ENCODE assay signal across 22 mouse cellular contexts in the genomic region with DNA sequence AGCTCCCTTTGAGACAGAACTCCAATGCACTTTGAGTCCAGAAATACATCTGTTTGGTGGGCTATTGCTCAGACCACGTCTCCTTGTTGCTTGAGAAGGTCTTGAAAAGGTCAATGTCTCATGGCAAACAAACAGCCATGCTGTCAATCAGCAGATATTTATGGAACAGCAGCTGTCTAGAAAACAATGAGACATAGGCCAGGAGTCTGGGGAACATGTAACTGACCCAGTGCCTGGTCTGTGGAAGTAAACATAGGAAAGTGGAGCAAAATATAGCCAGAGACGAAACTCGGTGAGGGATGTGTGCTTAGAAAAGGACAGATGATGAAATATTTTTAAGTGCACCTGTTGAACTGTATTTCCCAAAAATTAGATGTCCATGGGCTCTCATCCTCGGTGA.
DNase-seq lines count a peak whose midpoint lies in the region; ATAC-seq and TF ChIP-seq lines count a peak whose summit lies in the region.
"Had no signal": no experiment of that assay in that cellular context is flagged by ENCODE, and none has a peak within 500 bp of the region (broad histone marks: within the 10 kb centered on the region; RNA-seq: fewer than 3 reads in every experiment).

No protein-coding gene starts in this region.

- peak; percentile 11 for DNase-seq in embryo, embryonic 10 days (ENCODE audit: low spot score)
- DNase-seq in embryo, embryonic 9.5 days (ENCODE audit: extremely low spot score), result no peak
- DNase-seq in heart, postnatal 0 days (ENCODE audit: low spot score), result no peak
- no peak for DNase-seq in heart, embryonic 10.5 days (ENCODE audit: low spot score)
- DNase-seq in limb, embryonic 10.5 days (ENCODE audit: low spot score), result no peak
- DNase-seq in limb, embryonic 14.5 days (ENCODE audit: low spot score), result no peak
- DNase-seq in kidney, adult 9 months, result no peak
- DNase-seq: adrenal gland, adult 2 months; adrenal gland, adult 8-10 months; adrenal gland, postnatal 10 days; adrenal gland, postnatal 14 days; adrenal gland, postnatal 25 days; adrenal gland, postnatal 36 days; B cell, adult 2 months; cerebellum, adult 11 months; cerebellum, adult 11-12 months had no signal

- TF ChIP-seq EP300 in heart, postnatal 0 days (IDR thresholded peaks at IDR 0.05; ENCODE audit: low read depth), result no peak

- 47% methylated on average over 4 of the region's 4 CpGs for WGBS in heart, postnatal 0 days
- WGBS in heart, embryonic 10.5 days, result 58% methylated on average over 4 of the region's 4 CpGs
- 74% methylated on average over 4 of the region's 4 CpGs for WGBS in limb, embryonic 13.5 days
- WGBS in limb, embryonic 10.5 days, result 90% methylated on average over 4 of the region's 4 CpGs
- 80% methylated on average over 4 of the region's 4 CpGs for WGBS in limb, embryonic 14.5 days

- no peak overlapping the region for H3K27ac ChIP-seq in heart, postnatal 0 days (ENCODE audit: low read depth)
- no peak overlapping the region for H3K27ac ChIP-seq in heart, embryonic 10.5 days
- no peak overlapping the region for H3K27ac ChIP-seq in limb, embryonic 13.5 days
- no peak overlapping the region for H3K27ac ChIP-seq in limb, embryonic 10.5 days
- H3K27ac ChIP-seq in limb, embryonic 14.5 days (replicated peaks; ENCODE audit: low read depth, low read length), result no peak overlapping the region

- no peaks in the 10 kb centered on the region for H3K4me1 ChIP-seq in heart, postnatal 0 days (ENCODE audit: control insufficient read depth, insufficient read depth)
- H3K4me1 ChIP-seq in heart, embryonic 10.5 days, result no peaks in the 10 kb centered on the region
- peaks cover 10% of the 10 kb centered on the region; the same call in 1 of the 2 replicates for H3K4me1 ChIP-seq in limb, embryonic 13.5 days
- H3K4me1 ChIP-seq in limb, embryonic 10.5 days, result no peaks in the 10 kb centered on the region
- H3K4me1 ChIP-seq in limb, embryonic 14.5 days (ENCODE audit: control insufficient read depth, insufficient read depth, low read length), result no peaks in the 10 kb centered on the region

- ATAC-seq in heart, postnatal 0 days (ENCODE audit: insufficient read depth, low read depth), result peak; percentile 62; the same call in 1 of the 2 replicates
- peak; percentile 44; the same call in 1 of the 2 replicates for ATAC-seq in limb, embryonic 13.5 days (ENCODE audit: low FRiP score, low read depth)
- ATAC-seq in limb, embryonic 14.5 days (ENCODE audit: low FRiP score, low read depth), result peak; percentile 71; the same call in 1 of the 2 replicates
- ATAC-seq: activated CD4-positive, CD25-positive, alpha-beta regulatory T cell, adult 4 months; CD4-positive, CD25-positive, alpha-beta regulatory T cell, adult 4 months; Patski had no signal

- H3K9me3 ChIP-seq in heart, postnatal 0 days (replicated peaks; ENCODE audit: control insufficient read depth, low read length), result no peaks in the 10 kb centered on the region
- no peaks in the 10 kb centered on the region for H3K9me3 ChIP-seq in heart, embryonic 10.5 days
- no peaks in the 10 kb centered on the region for H3K9me3 ChIP-seq in limb, embryonic 13.5 days
- H3K9me3 ChIP-seq in limb, embryonic 10.5 days (replicated peaks), result no peaks in the 10 kb centered on the region
- H3K9me3 ChIP-seq in limb, embryonic 14.5 days (ENCODE audit: control insufficient read depth, low read length), result no peaks in the 10 kb centered on the region

- no peaks in the 10 kb centered on the region for H3K27me3 ChIP-seq in heart, postnatal 0 days (ENCODE audit: control insufficient read depth, insufficient read depth, low read length)
- H3K27me3 ChIP-seq in heart, embryonic 10.5 days (ENCODE audit: insufficient read depth, poor library complexity, severe bottlenecking), result no peaks in the 10 kb centered on the region
- no peaks in the 10 kb centered on the region for H3K27me3 ChIP-seq in limb, embryonic 13.5 days
- H3K27me3 ChIP-seq in limb, embryonic 10.5 days (ENCODE audit: low read depth, poor library complexity, severe bottlenecking), result no peaks in the 10 kb centered on the region
- H3K27me3 ChIP-seq in limb, embryonic 14.5 days (ENCODE audit: control insufficient read depth, insufficient read depth, low read length), result no peaks in the 10 kb centered on the region
- H3K27me3 ChIP-seq: CH12.LX had no signal

- H3K9ac ChIP-seq in heart, postnatal 0 days (replicated peaks; ENCODE audit: low read depth, low read length), result no peak overlapping the region
- no peak overlapping the region for H3K9ac ChIP-seq in limb, embryonic 13.5 days
- no peak overlapping the region for H3K9ac ChIP-seq in limb, embryonic 14.5 days (ENCODE audit: low read depth, low read length, severe bottlenecking)

- H3K4me2 ChIP-seq in heart, postnatal 0 days (ENCODE audit: low read depth, low read length), result no peak overlapping the region
- no peak overlapping the region for H3K4me2 ChIP-seq in limb, embryonic 13.5 days (replicated peaks)
- no peak overlapping the region for H3K4me2 ChIP-seq in limb, embryonic 14.5 days (replicated peaks; ENCODE audit: low read depth, low read length, severe bottlenecking)

- no peak for TF ChIP-seq CTCF in heart, postnatal 0 days (IDR thresholded peaks at IDR 0.05; ENCODE audit: low read depth)

- H3K4me3 ChIP-seq in heart, postnatal 0 days (ENCODE audit: low read depth, low read length), result no peak overlapping the region
- no peak overlapping the region for H3K4me3 ChIP-seq in heart, embryonic 10.5 days
- no peak overlapping the region for H3K4me3 ChIP-seq in limb, embryonic 13.5 days
- H3K4me3 ChIP-seq in limb, embryonic 10.5 days, result no peak overlapping the region
- H3K4me3 ChIP-seq in limb, embryonic 14.5 days (replicated peaks; ENCODE audit: low read length), result no peak overlapping the region

- no peaks in the 10 kb centered on the region for H3K36me3 ChIP-seq in heart, postnatal 0 days (replicated peaks; ENCODE audit: control insufficient read depth, insufficient read depth, low read length)
- H3K36me3 ChIP-seq in heart, embryonic 10.5 days, result no peaks in the 10 kb centered on the region
- no peaks in the 10 kb centered on the region for H3K36me3 ChIP-seq in limb, embryonic 13.5 days
- H3K36me3 ChIP-seq in limb, embryonic 10.5 days, result no peaks in the 10 kb centered on the region
- H3K36me3 ChIP-seq in limb, embryonic 14.5 days (ENCODE audit: control insufficient read depth, insufficient read depth, low read length), result no peaks in the 10 kb centered on the region
- H3K36me3 ChIP-seq: G1E had no signal

- TF ChIP-seq POLR2A in limb, embryonic 14.5 days (IDR thresholded peaks at IDR 0.05; ENCODE audit: borderline replicate concordance, extremely low read depth, insufficient read depth, insufficient read length), result no peak
